Mouse (Mus musculus) hindbrain, postnatal 0 days (tissue): ENCODE measurements around the gene Gse1. TPM values are rescaled to one million over a fixed set of nuclear protein-coding genes. Genes with fewer than 3 reads are reported as not detected.

Source experiments
- ATAC-seq: fragments of 200-750 bp; cut with Nextera tagmentation; 2 replicates; pipeline ENCODE4 v1.8.0; 2017; ENCODE audit warnings: mild to moderate bottlenecking, moderate TSS enrichment, moderate library complexity
- DNase-seq: peaks from one replicate; pipeline ENCODE4 v3.0.0-alpha.2; 2015; ENCODE audit warnings: low spot score
- H3K27ac ChIP-seq: fragments of 300-500 bp; sonication (generic); 2 replicates; pipeline ENCODE4 v1.5.1; 2014; ENCODE audit warnings: mild to moderate bottlenecking
- H3K27me3 ChIP-seq: fragments of 300-500 bp; sonication (generic); 2 replicates; pipeline ENCODE4 v1.6.1; 2014; ENCODE audit warnings: low read length, mixed read lengths; ENCODE audit not compliant: insufficient read depth
- H3K36me3 ChIP-seq: fragments of 300-500 bp; sonication (generic); 2 replicates; pipeline ENCODE4 v1.6.1; 2014; ENCODE audit warnings: low read length, mixed read lengths; ENCODE audit not compliant: insufficient read depth
- H3K4me1 ChIP-seq: fragments of 300-500 bp; sonication (generic); 2 replicates; pipeline ENCODE4 v1.6.1; 2014; ENCODE audit warnings: antibody characterized with exemption, low read length, mixed read lengths; ENCODE audit not compliant: insufficient read depth
- H3K4me2 ChIP-seq: fragments of 300-500 bp; sonication (generic); 2 replicates; pipeline ENCODE4 v1.6.1; 2014; ENCODE audit warnings: low read depth, mild to moderate bottlenecking, low read length, moderate library complexity, mixed read lengths
- H3K4me3 ChIP-seq: fragments of 300-500 bp; sonication (generic); 2 replicates; pipeline ENCODE4 v1.5.1; 2014; ENCODE audit warnings: low read length
- H3K9ac ChIP-seq: fragments of 300-500 bp; sonication (generic); replicated peaks from 2 replicates; pipeline ENCODE4 v1.6.1; 2014; ENCODE audit warnings: mild to moderate bottlenecking, low read length, moderate library complexity, mixed read lengths
- H3K9me3 ChIP-seq: fragments of 300-500 bp; sonication (generic); 2 replicates; pipeline ENCODE4 v1.6.1; 2016; ENCODE audit warnings: low read length, mixed read lengths
- CTCF ChIP-seq: IDR thresholded peaks from 2 replicates; pipeline ENCODE4 v1.5.1; 2016; ENCODE audit warnings: antibody characterized with exemption, control low read depth, low read depth
- WGBS: fragments of 180-500 bp; shearing (Covaris S2); extraction: QIAGEN DNeasy Blood & Tissue Kit; methylation state at CpG from one replicate; pipeline ENCODE4 v1.1.7; 2014; 5-methylcytosine and 5-hydroxymethylcytosine counted together
- polyA plus RNA-seq: library from polyadenylated mRNA; unstranded; fragments of >200 nt; fragmentation: Nextera tagmentation; extraction: Ambion mirVana; gene quantifications from 2 replicates; pipeline ENCODE4 v1.2.1, GENCODE M21; 2015
- total RNA-seq: library from RNA; depleted of rRNA; stranded (reverse); fragments of >200 nt; gene quantifications from 2 replicates; pipeline ENCODE4 v1.2.3, GENCODE M21; 2014; rRNA removed

Gse1 gene
- total RNA-seq: 37.5 and 48.3 TPM in 2 replicates
- 12.3 and 13.4 TPM in 2 replicates for polyA plus RNA-seq

- ATAC-seq: peak; percentile 74
- DNase-seq: peak; percentile 86
- H3K27me3 ChIP-seq: no peaks in the 10 kb centered on the region
- no peak for TF ChIP-seq CTCF
- no peaks in the 10 kb centered on the region for H3K36me3 ChIP-seq
- H3K27ac ChIP-seq: peak within 1 kb of the TSS; percentile 70; the same call in 1 of the 2 replicates
- peak within 1 kb of the TSS; percentile 80 for H3K4me2 ChIP-seq
- H3K9me3 ChIP-seq: no peaks in the 10 kb centered on the region
- H3K4me1 ChIP-seq: peaks cover 33% of the 10 kb centered on the region; the same call in 1 of the 2 replicates
- H3K4me3 ChIP-seq: peak within 1 kb of the TSS; percentile 54
- H3K9ac ChIP-seq: peak within 1 kb of the TSS; percentile 70
- 3% methylated on average over 26 of the region's 52 CpGs for WGBS
Measured at GRCm38 (mm10) chr8:120227891-120228591, at the start of gene Gse1. Gene Gse1, plus strand, starts transcription at chr8:120228456.

- H3K4me1 ChIP-seq: peaks cover 23% of the 10 kb centered on the region
Measured at GRCm38 (mm10) chr8:120179027-120179431, 49.2 kb upstream of the Gse1 start.

GRCm38 (mm10) chr8:120180445-120180970 lies 47.7 kb upstream of the Gse1 start:
- ATAC-seq: no peak
- Histone ChIP-seq H3K36me3 (no peaks in the 10 kb centered on the region), H3K27ac (no peak overlapping the region), H3K4me1 (peaks cover 31% of the 10 kb centered on the region), H3K27me3 (no peaks in the 10 kb centered on the region), H3K9ac (no peak overlapping the region), H3K4me2 (no peak overlapping the region), H3K9me3 (no peaks in the 10 kb centered on the region), H3K4me3 (no peak overlapping the region)
- no peak for TF ChIP-seq CTCF
- DNase-seq: no peak
- 34% methylated on average over 7 of the region's 7 CpGs for WGBS

More at GRCm38 (mm10) chr8:120179027-120179431, 49.2 kb upstream of the Gse1 start:
- Histone ChIP-seq H3K4me3 (no peak overlapping the region), H3K9ac (0 out of 2 replicates have a peak overlapping the region, but pooled peaks have one; percentile 10), H3K36me3 (no peaks in the 10 kb centered on the region), H3K9me3 (no peaks in the 10 kb centered on the region), H3K27me3 (no peaks in the 10 kb centered on the region), H3K4me2 (peak overlapping the region; percentile 46), H3K27ac (0 out of 2 replicates have a peak overlapping the region, but pooled peaks have one; percentile 15)
- 0% methylated on average over 10 of the region's 10 CpGs for WGBS
- TF ChIP-seq CTCF: peak; percentile 99
- DNase-seq (peak; percentile 91), ATAC-seq (peak; percentile 75)

- ATAC-seq (no peak), DNase-seq (no peak)
- 81% methylated on average over 5 of the region's 5 CpGs for WGBS
- Histone ChIP-seq H3K4me3 (no peak overlapping the region), H3K9me3 (no peaks in the 10 kb centered on the region), H3K9ac (no peak overlapping the region), H3K4me1 (peaks cover 33% of the 10 kb centered on the region), H3K27me3 (no peaks in the 10 kb centered on the region), H3K27ac (no peak overlapping the region), H3K36me3 (no peaks in the 10 kb centered on the region), H3K4me2 (no peak overlapping the region)
- no peak for TF ChIP-seq CTCF
Measured at GRCm38 (mm10) chr8:120181274-120181673, 47.0 kb upstream of the Gse1 start.

GRCm38 (mm10) chr8:120181861-120182414 lies 46.3 kb upstream of the Gse1 start:
- Histone ChIP-seq H3K4me1 (peaks cover 27% of the 10 kb centered on the region), H3K4me2 (no peak overlapping the region), H3K4me3 (no peak overlapping the region), H3K27ac (no peak overlapping the region), H3K36me3 (no peaks in the 10 kb centered on the region), H3K27me3 (no peaks in the 10 kb centered on the region), H3K9ac (no peak overlapping the region), H3K9me3 (no peaks in the 10 kb centered on the region)
- TF ChIP-seq CTCF: no peak
- 74% methylated on average over 4 of the region's 4 CpGs for WGBS
- DNase-seq (no peak), ATAC-seq (no peak)

- Histone ChIP-seq H3K27ac (no peak overlapping the region), H3K4me1 (peaks cover 9% of the 10 kb centered on the region), H3K36me3 (no peaks in the 10 kb centered on the region), H3K4me2 (no peak overlapping the region), H3K9ac (no peak overlapping the region), H3K4me3 (no peak overlapping the region), H3K27me3 (no peaks in the 10 kb centered on the region), H3K9me3 (no peaks in the 10 kb centered on the region)
- no peak for DNase-seq
- no peak for ATAC-seq
- no peak for TF ChIP-seq CTCF
- WGBS: 45% methylated on average over 9 of the region's 9 CpGs
Measured at GRCm38 (mm10) chr8:120184366-120184765, 43.9 kb upstream of the Gse1 start.
